Mouse (Mus musculus) 3T3-L1 (cell line): ENCODE data around the gene Kat6b.

Experiments
- DNase-seq: peaks from one replicate; pipeline ENCODE4 v3.0.0-alpha.2; 2015; ENCODE audit warnings: low read depth, low spot score

Gene Kat6b

DNA sequence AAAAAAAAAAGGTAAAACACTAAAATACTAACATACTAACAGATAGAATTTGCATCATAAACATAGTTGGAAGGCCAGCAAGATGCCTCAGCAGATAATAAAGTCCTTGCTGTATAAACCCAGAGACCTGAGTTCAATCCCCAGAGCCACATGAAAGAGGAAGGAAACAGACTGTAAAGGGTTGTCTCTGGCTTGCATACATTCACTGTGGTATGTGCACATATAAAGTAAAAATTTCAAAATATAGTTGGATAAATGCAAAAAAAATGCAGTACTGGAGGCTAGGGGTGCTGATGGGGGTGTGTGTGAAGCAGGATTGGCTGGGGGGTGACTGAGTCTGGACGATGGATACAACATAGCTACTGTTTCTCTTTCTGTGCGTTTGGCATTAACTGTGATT is 224.2 kb downstream of the Kat6b start:
- no peak for DNase-seq

DNA sequence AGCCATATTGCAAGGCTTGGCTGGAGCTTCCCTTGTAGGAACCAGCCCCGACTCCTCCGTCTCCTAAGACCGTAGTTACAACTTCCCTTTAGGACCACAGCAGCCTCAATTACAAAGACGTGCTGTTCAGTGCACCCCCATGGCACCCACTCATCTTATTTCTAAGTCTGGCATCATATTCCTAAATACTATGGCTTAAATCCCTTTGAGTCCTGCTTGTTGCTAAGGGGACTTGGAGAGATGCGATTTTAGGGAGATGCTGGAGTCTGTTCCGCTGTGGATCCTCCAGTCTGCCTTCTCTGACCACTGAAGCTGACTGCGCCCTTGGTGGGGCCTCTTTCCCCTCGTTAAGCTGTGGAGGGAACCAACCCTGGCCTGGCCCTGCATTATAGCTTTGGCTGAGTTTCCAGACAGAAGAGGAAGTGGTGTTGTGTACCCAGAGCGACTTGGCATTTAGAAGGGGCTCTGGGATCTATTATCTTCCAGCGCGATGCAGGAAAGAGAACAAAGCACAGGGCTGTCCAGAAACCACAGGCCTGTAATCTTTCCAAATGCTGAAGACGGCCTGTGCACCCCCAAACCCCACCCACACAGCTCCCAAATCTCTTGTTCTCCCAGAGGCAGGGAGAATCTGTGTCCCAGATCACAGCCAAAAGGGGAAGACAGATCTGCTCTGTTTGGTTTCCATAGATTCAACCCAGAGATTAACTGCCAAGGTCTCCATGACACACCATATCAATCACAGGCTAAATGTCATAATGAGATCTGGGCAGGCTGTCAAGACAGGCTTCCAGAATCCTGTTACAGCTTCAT is 225.7 kb downstream of the Kat6b start:
- DNase-seq, result peak; percentile 80

DNA sequence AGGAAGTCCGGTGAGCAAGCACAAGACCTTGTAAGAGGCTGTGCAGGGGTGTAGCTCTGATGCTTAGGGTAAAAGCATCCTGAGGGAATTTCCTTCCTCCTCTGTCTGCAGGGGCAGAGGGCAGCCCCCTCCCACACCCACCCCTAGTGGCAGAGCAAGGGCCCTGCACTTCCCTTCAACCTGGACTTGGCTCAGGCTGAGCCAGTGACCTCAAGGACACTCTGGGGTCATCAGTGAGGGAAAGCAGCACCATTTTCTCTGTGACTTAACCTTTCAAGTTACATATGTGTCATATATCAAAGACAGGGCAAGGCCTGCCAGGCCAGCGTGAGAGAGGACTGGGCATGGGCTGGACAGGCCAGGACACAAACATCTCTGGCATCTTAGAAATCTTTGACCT is 228.3 kb downstream of the Kat6b start:
- no peak for DNase-seq

DNA sequence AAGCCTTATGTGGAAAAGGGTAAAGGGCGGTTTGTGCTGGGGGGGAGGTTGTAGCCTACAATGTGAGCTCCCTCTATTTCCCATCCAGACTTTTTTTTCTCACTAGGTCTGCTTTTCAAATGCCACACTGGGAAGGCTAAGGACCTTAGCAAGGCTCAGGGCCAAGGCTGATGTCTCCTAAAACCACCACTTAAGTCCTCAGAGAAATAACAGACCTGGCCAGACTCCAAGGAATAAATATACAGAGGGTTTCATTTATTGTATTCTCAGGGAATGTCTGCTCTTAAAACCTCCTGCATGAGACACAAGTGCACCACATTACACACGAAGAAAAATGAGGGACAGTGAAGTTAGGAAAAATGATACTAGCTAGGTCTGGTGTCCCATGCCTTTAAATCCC is 230.0 kb downstream of the Kat6b start:
- peak; percentile 25 for DNase-seq

DNA sequence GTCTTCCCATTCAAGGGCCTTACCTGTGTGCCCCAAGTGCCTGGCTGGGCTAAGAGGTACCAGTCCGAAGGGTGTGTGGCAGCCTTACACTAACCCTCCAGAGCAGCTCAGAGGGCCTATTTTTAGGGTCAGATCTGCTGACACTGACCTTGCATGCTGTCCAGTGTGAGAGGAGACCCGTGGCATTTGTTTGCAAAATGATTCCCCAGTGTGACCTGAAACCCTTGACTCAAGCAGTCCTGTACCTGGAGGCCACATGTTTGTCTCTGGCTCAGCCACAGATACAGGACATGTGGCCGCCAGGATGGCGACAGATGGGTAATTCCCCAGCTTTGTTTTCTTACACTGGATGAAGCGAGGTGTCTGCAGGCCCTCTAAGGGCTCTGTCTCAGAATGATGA is 233.3 kb downstream of the Kat6b start, which contains the start of gene Dupd1:
Gene Dupd1, minus strand, starts transcription at position 91 of the 400 bp plus-strand sequence.
- DNase-seq, result no peak

DNA sequence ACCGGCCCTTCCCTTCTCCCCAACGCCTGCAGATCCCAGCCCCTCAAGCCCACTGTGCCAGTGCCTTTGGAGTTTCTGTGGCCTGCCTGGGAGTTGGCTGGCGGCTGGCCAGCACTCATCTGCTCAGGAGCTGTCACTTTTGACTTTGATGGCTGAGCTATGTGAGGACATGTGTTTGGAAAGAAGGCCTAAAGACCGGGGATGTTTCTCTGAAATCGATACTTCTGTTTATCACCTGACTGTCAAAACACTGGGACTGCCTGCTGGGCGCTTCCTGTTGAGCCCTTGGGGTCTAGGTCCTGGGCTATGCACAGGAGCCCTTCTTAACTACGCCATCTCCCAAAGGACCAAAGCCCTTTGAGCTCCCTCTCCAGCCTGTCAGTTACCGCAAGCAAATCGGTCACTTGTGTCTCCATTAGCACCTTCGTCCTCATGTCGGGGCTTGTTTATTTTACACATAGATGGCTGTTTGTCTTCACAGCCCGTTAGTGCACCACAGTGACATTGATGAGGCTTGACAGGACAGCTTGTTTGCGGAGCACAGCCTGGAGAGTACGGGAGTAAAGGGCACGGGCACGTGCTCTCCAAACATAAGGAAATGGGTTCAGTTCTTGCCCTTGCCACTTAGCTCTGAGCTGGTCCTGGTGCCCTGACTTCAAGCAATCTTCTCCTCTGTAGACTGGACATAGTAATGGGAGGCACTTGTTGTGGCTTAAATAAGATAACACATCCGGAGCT is 238.6 kb downstream of the Kat6b start:
- no peak for DNase-seq

DNA sequence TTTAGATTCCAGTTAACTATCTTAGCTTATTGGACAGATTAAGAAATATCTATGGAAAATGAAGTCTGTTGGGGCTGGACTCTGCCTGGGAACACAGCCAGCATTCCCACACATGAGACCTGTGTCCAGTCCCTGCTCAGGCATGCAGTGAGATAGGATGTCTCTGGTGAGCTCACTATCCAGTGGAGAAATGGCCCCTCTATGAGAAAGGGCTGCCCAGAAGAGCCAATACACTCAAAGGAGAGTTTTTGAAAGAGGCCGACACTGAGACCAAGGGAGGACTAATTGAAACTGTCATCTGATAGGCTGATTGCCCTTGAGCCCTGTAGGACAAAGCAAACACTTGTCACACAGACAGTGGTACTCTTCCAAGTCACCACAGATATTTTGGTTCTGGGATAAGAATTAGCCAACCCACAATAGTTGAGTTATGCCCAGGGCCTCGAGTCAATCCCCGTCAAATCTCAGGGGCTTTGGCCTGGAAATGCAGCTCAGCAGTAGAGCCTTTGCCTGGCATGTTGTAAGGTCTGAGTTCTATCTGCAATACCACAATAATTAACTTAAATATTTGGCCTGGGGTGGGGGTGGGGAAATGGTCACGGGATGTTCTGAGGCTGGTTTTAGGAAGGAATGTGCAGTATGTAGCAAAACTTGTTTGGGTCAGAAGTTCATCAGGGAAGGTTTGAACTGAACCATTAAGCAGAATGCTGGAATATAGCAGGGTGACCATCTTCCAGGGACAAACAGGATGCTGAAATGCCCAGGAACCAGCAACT is 239.4 kb downstream of the Kat6b start:
- DNase-seq, result peak; percentile 36
